Mouse (Mus musculus) ES-E14 (cell line): Measurements from ENCODE around the gene Isl2.

Source experiments
- CHD2 ChIP-seq: IDR thresholded peaks from 2 replicates; pipeline ENCODE4 v1.6.1; 2014; ENCODE audit warnings: mild to moderate bottlenecking, low read depth, low read length, inconsistent platforms
- ZC3H11A ChIP-seq: IDR thresholded peaks from 2 replicates; pipeline ENCODE4 v1.6.1; 2012; ENCODE audit warnings: low read depth, mild to moderate bottlenecking, inconsistent platforms, low read length, borderline replicate concordance

DNA sequence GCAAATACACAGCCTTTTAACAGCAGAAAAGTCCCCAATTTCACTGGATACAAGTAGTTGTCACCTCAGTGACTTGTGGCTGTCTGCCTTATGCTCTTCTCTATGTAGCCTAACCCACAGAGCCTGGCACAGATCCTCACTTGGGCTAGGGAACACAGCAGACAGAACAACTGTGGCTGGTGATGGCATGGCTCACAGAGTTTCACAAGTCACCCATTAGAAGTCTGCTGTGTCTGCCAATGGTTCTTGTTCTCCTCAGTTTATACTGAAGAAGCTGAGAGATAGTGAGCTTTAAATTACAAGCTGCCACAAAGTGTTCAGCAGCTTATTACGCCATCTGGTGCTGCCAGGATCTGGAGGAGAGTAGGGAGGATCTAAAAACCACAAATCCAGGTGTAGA lies 38.1 kb downstream of the Isl2 start:
- TF ChIP-seq CHD2, result no peak
- no peak for TF ChIP-seq ZC3H11A
